Mouse (Mus musculus): Measurements from ENCODE around the gene Rpl35.
A peak's percentile ranks its signal among the peaks of the same experiment; 100 is the strongest.

Rpl35 gene

DNA sequence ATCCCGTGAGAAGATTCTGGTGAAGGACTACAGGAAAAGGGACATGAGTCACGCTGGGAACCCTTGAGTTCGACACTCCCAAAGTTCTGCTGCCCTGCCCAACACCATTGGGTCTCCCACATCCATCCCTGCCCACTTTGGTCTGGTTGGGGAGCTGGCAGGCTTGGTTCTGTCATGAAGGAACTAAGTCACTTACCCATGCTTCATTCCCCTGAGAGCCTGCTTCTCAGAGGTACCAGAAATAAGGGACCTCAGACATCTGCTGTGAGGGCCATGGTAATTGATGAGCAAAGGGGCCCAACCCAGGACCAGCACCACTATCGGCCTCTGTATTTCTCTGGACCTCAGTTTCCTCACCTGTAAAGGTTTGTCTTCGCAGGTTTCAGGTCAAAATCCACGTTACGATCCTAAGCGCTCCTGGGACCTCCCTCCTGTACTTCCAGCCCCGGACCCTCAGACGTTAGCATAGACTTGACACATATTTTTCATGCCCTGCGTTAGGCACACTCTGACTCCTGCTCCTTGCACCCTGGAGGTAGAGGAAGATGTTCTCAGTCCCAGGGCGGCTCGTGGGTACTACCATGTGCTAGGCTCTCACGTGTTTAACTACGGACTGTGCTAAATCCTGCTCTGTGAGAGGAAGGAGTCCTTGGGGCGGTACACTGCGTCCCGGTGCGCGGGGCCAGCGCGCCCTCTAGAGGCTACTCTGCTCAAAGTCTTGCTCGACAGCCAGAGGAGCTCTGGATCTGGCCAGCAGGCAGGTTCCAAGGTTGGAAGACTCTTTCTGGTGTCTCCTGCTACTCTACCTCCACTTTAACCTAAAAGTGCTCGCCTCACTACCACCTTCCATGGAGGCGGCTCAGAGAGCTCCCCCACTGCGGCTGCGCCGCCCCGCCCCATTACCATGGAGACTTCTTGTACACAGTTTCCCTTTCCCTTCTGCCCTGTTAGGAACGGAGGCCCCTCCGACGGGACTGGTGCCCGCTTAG is 7.7 kb downstream of the Rpl35 start, which contains the start of gene Wdr38:
Gene Wdr38, plus strand, starts transcription at position 91 of the 989 bp plus-strand sequence.
- peak; percentile 90 for DNase-seq (ENCODE audit: low spot score)

GRCm38 (mm10) chr2:38992452-38992851 is 13.0 kb downstream of the Rpl35 start:
- DNase-seq (ENCODE audit: low spot score), result no peak

DNA sequence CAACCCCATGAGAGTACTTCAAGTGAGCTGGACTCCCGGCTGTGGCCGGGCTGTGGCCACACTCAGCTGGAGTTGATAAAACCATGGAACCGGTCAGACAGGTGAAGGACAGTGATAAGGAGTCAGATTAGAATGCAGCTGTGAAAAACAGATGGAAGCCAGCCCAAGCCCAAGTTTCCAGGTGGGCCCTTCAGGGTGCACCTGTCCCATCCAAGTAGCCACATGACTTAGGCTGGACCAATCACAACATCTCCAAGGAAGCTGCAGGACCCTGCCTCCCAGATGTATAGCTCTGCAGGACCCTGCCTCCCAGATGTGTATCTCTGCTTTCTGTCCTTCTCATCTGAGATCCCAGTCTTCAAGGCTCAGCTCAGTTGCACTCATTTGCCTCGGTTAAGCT is 13.4 kb downstream of the Rpl35 start:
- DNase-seq (ENCODE audit: low spot score), result no peak

DNA sequence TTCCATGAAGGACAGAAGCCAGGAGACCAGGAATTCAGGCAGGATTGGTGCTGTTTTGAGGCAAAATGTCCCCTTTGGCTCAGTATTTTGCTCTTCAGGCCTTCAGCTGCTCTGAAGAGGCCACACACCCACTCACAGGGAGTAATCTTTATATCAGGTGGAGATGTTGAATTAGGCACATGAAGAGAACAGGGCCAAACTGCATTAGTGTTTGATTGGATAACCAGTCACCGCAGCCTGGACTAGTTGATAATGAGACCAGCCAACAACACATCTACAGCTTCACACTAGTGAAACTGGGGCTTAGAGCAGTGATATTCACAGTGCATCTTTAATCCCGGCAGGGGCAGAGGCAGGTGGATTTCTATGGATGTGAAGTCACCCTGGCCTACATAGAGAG is 16.5 kb downstream of the Rpl35 start:
- no peak for DNase-seq (ENCODE audit: low spot score)

GRCm38 (mm10) chr2:38987803-38988510 is 17.5 kb downstream of the Rpl35 start:
- DNase-seq (ENCODE audit: low spot score), result no peak

DNA sequence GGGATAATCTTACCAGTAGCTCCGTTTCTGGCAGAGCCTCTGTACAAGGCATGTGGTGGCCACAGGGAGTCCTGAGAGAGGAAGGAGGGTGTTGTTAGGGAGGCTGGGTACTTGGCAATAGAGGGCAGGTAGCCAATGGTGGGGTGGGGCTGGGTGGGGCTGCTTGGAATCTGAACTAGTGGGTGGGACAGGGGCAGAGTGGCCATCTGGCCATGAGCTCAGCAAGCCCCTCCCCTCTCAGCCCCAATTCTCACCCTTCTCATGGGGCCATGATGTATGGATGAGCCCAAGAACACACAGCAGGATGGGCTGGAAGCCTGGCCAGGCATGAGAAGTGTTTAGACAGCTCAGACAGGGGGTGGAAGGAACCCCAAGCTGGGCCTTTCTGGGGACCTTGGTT is 18.1 kb downstream of the Rpl35 start:
- no peak for DNase-seq (ENCODE audit: low spot score)

DNA sequence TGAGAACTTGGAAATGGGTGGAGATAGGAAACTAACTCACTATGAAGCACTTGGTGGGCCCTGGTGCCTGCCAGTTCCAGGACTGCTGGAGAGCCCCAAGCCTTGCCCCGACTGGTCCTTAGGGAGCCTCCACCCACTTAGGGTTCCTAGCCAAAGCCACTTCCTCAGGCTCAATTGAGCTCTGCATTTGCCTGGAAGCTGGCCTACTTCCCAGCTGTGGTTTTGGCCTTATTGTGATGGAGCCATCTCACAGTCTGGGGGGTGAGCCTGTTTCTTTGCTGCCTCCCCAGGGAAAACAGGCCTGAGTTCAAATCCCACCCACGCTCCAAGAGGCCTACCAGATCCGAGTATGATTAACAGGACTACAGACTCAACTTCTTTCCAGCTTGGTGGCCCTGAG is 18.8 kb downstream of the Rpl35 start:
- DNase-seq (ENCODE audit: low spot score), result no peak

- no peak for DNase-seq (ENCODE audit: low spot score)
These were observed 22.0 kb downstream of the Rpl35 start for GRCm38 (mm10) chr2:38983456-38983855.

DNA sequence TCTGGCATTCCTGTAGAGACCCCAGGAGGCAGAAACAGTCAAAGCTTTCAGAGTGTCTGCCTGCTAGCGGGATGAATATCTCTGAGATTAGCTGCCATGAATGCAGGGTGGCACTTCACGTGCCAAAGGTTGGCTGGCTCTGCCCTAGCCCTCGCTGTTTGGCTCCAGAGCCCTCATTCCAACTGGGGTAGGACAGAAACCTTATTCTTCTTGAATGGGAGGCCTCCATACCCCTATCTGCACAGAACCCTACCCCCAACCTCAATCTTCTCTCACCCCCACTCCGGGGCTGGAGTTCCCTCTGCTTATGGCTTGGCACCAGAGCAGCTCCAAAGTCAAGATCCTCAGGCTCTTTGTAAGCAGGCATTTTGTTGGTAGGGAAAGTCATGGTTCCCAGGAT is 27.6 kb downstream of the Rpl35 start:
- no peak for DNase-seq (ENCODE audit: low spot score)

DNA sequence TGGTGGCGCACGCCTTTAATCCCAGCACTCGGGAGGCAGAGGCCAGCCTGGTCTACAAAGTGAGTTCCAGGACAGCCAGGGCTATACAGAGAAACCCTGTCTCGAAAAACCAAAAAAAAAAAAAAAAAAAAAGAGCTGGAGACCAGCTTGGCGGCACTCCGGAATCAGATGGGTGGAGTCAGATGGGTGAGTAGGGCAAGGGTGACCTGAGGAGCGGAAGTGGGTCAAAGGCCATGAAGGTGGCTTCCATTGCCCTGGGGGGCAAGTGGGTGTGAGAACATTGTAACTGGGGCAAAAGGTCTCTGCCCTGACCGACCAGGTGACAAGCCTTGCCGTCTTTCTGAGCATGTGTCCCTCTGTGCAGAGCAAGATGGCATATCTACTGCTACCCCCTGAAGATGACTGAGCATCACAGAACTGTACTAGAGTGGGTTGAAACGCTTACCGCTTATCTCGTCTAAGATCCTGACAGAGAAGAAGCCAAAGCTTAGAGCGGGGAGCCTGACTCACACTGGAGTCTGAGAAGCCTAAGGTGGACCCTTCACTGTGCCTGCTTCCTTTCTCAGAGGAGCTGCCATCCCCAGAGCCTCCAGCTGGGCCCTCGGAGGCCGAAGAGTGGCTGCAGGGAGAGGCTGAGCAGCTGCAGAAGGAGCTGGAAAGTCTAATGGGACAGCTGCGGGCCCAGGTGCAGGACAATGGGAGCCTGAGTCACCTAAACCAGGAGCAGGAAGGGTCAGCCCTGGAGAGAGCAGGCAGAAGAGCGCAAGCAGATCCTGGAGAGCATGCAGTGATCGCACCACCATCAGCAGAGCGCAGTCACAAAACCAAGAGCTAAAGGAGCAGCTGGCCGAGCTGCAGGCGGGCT is 29.3 kb downstream of the Rpl35 start:
- no peak for DNase-seq (ENCODE audit: low spot score)

DNA sequence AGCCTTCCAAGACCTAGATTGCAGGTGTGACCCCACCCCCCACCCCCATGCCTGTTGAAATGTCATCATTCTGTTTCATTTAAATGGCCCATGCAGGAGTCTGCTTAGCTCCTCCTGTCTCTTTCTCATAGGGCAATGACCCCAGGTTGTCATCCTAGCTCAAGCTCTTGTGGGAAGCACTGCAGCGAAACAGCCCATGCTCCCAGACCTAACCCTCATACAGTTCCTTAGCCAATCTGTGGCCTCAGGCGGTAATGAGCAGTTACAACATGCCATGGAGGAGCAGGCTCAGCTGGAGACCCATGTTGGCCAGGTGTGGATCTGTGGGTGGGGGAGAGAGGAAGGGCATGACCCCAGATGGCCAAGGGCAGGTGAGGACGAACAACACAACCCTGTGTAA is 30.2 kb downstream of the Rpl35 start:
- DNase-seq (ENCODE audit: low spot score), result no peak

DNA sequence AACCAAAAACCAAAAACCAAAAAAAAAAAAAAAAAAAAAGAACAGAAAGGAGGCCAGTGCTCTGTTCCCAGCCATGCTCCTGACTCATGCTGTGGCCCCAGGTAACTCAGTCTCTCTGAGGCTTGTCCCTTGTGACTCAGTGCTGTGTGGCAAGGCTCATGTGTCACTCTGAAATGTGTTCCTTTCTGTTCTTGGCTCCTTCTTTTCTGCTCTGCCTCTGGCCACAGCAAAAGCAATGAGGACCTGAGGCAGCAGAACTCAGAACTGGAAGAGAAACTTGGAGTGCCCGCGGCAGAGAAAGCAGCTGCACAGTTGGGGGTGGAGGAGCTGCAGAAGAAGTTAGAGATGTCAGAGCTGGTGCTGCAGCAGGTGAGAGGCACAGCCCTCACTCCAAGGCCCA is 31.3 kb downstream of the Rpl35 start:
- no peak for DNase-seq (ENCODE audit: low spot score)

DNA sequence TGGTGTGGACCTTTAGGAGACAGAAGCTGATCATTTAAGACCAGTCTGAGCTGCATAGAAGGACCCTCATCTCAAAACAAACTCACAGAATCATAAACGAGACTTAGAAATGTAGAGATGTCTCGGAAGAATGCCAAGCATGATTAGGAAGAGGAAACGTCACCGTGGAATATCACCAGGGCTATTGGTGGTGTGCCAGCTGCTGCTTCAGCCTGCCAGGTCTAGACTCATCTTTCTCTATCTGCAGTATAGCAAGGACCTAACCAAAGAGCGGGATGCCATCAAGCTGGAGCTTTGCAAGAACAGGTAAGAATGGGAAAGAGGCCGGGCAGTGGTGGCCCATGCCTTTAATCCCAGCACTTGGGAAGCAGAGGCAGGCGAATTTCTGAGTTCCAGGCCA is 31.7 kb downstream of the Rpl35 start:
- no peak for DNase-seq (ENCODE audit: low spot score)

GRCm38 (mm10) chr2:38973223-38973622 is 32.2 kb downstream of the Rpl35 start:
- no peak for DNase-seq (ENCODE audit: low spot score)

DNA sequence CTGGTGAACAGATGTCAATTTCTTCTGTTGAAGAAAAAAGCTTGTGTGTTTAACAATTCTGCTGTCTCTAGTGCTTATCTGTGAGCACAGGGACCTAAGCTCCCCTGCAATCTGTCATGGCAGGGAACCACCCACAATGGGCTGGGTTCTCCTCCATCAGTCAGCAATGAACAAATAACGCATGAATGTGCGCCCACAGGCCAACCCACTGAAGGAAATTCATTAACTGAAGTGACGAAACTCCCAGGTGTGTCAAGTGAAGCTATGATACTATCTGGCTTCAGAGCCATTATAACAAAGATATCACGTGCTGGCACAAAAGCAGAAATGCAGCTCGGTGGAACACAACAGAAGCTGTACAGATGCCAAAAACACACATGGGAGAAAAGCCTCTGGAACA is 35.4 kb downstream of the Rpl35 start:
- no peak for DNase-seq (ENCODE audit: low spot score)

DNA sequence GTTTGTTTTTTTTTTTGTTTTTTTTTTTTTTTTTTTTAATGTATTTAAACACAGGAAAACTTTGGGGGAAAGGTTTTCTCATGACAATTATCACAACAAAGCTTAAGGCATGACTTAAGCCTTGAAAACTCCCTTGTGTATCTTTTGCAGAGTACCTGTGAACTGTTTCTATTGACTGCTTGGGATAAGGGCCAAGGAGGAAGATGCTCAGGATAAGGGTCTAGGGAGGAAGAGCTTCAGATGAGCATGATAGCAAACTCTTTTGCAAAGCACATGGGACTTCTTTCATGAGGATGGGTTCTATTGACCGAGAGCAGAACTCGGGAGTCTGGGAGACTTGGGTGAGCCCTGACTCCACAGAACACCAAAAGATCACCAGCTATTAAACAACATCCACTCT is 35.8 kb downstream of the Rpl35 start:
- DNase-seq (ENCODE audit: low spot score), result no peak

- DNase-seq (ENCODE audit: low spot score), result no peak
These were observed 41.2 kb downstream of the Rpl35 start for GRCm38 (mm10) chr2:38964198-38964597.

DNA sequence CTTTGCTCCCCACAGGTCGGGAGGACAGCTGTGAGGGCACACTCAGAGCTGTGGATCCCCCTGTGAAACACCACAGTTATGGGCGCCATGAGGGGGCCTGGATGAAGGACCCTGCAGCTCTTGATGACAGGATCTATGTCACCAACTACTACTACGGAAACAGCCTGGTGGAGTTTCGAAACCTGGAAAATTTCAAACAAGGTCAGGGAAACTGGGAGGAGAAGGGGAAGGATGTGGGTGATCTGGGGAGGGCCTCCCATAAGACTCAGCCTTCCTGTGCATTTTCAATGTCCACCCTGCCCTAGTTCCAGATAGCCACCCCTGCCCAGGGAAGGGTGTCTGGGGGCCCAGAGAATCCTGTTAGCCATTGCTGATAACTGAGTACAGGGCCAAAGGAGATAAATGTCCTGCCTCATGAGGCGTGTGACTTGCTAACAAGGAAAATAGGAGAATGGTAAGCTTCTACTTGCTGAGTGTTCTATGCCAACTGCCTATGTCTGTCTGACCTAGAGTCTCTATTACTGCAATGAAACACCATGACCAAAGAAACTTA is 47.7 kb downstream of the Rpl35 start:
- no peak for DNase-seq (ENCODE audit: low spot score)

- no peak for DNase-seq (ENCODE audit: low spot score)
These were observed 49.4 kb downstream of the Rpl35 start for GRCm38 (mm10) chr2:38956062-38956461.

DNA sequence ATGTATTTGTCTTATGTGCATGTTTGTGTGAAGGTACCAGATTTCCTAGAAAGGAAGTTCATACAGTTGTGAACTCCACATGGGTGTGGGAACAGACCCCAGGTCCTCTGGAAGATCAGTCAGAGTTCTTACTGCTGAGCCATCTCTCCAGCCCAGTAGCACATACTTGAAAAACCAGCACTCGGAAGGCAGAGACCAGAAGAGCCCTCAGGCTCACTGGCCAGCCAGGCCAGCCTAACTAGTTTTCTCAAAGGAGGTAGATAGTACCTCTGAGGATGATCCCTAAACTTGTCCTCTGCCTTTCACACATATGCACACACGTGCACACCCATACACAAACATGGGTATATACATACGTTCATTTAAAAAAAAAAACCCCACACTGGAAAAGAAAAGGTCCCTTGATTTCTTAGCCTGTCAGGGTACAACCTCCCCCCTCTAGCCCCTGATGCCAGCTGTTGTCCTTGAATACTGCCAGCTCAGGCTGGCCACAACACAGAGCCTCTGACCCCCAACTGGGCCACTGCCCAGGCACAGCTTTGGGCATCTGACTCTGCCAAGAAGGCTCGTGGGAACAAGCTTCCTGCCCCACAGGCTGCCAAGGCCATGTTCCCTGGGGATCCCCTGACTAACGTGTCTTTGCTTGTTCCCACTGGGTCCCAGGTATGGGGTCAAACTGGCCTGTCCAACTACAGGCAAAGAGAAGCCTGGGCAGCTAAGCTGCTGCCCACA is 52.1 kb downstream of the Rpl35 start:
- DNase-seq (ENCODE audit: low spot score), result no peak
